Mouse (Mus musculus) thymus, postnatal 25 days (tissue): Measurements from ENCODE around the gene 2010005H15Rik.
"Not testable (repeated sequence)": the region's sequence is repeated elsewhere in the genome, so short reads cannot be mapped to it uniquely, and the experiment has no call there.

Source experiments
- DNase-seq: peaks from one replicate; pipeline ENCODE4 v3.0.0; 2022

The 2010005H15Rik gene

DNA sequence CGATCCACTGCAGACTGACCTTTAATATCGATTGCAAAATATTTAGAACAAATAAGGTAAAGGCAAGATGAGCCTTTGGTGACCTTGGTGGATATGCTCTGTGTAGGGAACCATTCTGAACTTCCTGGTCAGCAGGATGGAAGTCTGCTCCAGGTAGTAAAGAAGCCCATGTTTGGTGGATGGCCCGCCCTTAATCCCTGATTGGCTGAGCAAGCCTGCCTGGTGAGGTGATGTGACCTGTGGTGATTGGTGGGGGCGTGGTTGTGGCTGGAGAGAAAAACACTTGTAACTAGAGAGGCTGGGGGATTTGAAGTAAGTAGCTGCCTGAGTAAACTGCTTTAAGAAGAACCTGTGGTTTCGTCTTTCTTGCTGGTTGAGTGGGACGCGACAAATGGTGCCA is at the start of gene 2010005H15Rik:
2010005H15Rik (plus strand) TSS at position 301 of the 400 bp plus-strand sequence.
- not testable (repeated sequence) for DNase-seq

DNA sequence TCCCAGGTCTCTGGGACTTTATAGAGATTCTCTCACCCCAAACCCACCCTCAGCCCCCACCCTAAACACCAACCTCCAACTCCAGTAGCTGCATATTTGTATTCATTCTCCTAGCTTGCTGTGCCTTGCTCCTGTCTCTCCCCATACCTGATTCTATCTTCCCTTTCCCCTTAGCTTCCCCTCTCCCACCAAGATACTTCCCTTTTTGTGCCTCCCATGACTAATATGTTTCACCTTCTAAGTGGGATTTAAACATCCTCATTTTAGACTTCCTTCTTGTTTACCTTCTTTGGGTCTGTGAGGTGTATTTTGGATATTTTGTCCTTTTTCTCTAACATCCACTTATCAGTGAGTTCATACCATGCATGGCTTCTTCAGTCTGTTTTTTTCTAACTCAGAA is 45.2 kb upstream of the 2010005H15Rik start:
- DNase-seq = no peak

DNA sequence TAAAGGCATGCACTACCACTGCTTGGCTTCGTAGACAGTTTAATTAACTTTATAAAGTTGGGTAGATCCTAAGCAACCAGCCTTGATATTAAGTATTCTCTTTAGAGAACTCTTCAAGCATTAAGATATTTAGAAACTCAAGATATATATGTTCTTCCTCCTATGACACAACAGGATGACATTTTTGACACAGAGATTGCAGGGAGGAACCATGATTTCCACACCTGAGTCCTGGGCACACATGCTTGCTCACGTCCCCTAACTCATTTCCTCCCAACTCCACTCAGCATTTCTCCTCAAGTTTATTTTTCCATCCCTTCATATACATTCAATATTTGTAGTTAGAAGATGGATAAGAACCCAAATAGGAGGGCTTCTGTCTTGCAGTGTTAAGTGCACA is 41.4 kb upstream of the 2010005H15Rik start:
- DNase-seq = no peak

GRCm38 (mm10) chr16:36183912-36184311 is 37.4 kb upstream of the 2010005H15Rik start, which contains the start of gene Gm5483:
Gm5483 (plus strand) TSS chr16:36184212.
- not testable (repeated sequence) for DNase-seq

DNA sequence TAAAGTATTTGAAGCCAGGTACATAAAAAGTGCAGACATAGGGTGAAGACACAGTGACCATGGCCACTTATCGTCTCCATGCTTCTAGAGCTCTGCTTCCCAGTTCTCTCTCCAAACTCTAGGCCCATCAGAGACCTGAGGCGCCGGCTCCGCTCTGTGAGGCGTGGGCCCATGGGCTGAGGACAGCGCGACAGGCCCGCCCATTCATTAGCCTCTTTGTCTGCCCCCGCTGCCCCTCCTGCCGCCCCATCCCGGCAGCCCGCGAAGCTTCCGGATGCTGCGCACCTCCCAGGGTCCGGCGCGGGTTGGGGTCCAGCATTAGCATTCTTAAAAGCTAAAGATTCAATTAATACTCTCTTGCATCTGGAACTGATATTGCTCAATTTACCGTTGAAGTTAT is 22.0 kb upstream of the 2010005H15Rik start:
- DNase-seq = no peak

DNA sequence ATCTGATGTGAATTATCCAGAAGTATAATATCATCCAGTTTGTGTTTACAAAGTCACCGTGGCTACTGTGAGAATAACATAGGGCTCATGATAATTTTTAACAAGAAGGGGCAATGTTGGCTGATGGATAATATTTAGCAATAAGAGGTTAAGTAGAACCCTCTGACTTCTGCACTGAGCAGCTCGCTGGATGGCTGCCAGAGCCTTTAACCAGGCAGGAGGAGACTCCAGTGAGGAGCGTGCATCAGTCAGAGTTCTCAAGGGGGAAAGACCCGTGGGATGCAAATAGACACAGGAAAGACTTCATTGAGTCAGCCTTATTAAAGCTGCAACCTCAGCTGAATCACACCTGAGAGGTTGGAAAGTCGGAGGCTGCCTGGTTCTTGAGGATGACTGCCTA is 17.4 kb upstream of the 2010005H15Rik start:
- no peak for DNase-seq

- DNase-seq = not testable (repeated sequence)
Observed at GRCm38 (mm10) chr16:36205684-36206083, 15.6 kb upstream of the 2010005H15Rik start.

- no peak for DNase-seq
Observed at GRCm38 (mm10) chr16:36209967-36210453, 11.3 kb upstream of the 2010005H15Rik start, which contains the start of gene Gm5416. Gm5416 (plus strand) TSS chr16:36210403.

- not testable (repeated sequence) for DNase-seq
Observed at GRCm38 (mm10) chr16:36260585-36260984, 39.3 kb downstream of the 2010005H15Rik start.

DNA sequence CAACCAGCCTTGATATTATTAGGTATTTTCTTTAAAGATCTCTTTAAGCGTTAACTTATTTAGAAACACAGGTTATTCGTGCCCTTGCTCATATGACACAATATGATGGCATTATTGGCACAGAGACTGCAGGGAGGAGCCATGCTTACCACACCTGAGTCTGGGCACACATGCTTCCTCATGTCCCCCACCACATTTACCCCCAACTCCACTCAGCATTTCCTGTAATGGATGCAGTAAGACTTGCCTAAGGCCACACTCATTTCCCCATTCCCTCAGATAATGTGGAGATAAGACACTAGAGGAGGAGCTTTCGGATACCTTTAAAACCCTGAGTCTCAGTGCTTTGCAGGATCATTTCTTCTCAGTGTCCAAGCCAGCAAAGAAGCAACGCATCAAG is 55.5 kb downstream of the 2010005H15Rik start, which contains the start of gene Stfa1:
Stfa1 (plus strand) TSS at position 156 of the 400 bp plus-strand sequence.
- DNase-seq = not testable (repeated sequence)

GRCm38 (mm10) chr16:36289140-36289539 is 67.9 kb downstream of the 2010005H15Rik start:
- DNase-seq = no peak
